Mouse (Mus musculus) MEL (cell line): ENCODE results near the gene Wdr4. TPM values are rescaled to one million over a fixed set of nuclear protein-coding genes. Genes with fewer than 3 reads are reported as not detected.

Source experiments
- DNase-seq: peaks from one replicate; pipeline ENCODE4 v3.0.0; 2011; ENCODE audit warnings: low read depth, low spot score
- H3K27ac ChIP-seq: 2 replicates; pipeline ENCODE4 v1.5.1; 2012; ENCODE audit warnings: low read depth, mild to moderate bottlenecking, control low read depth, low read length, moderate library complexity; ENCODE audit not compliant: control insufficient read depth
- H3K27me3 ChIP-seq, 2 experiments: fragments of 150-350 bp in 1 of 2; sonication (generic) in 1 of 2; 2 replicates each; pipeline ENCODE4 v1.6.1; 2012; ENCODE audit warnings: low read length in 2 of 2, mild to moderate bottlenecking in 2 of 2, improper control_type of control experiment in 1 of 2, moderate library complexity in 1 of 2; ENCODE audit not compliant: insufficient read depth in 2 of 2, control insufficient read depth in 1 of 2
- H3K36me3 ChIP-seq, 2 experiments: 2 replicates each; pipeline ENCODE4 v1.6.1; 2012 to 2014; ENCODE audit warnings: low read length in 2 of 2, improper control_type of control experiment in 1 of 2, inconsistent platforms in 1 of 2, mild to moderate bottlenecking in 1 of 2; ENCODE audit not compliant: insufficient read depth in 2 of 2, control insufficient read depth in 1 of 2
- H3K4me1 ChIP-seq, 2 experiments: fragments of 150-350 bp in 1 of 2; sonication (generic) in 1 of 2; 2 replicates each; pipeline ENCODE4 v1.6.1; 2012; ENCODE audit warnings: low read length in 2 of 2, improper control_type of control experiment in 1 of 2, mild to moderate bottlenecking in 1 of 2; ENCODE audit not compliant: insufficient read depth in 2 of 2, control insufficient read depth in 1 of 2
- H3K4me3 ChIP-seq, 2 experiments: fragments of 150-350 bp in 1 of 2; sonication (generic) in 1 of 2; 2 replicates each; pipeline ENCODE4 v1.5.1; 2012; ENCODE audit warnings: low read depth in 2 of 2, low read length in 2 of 2, mild to moderate bottlenecking in 2 of 2, moderate library complexity in 2 of 2, control low read depth in 1 of 2, improper control_type of control experiment in 1 of 2; ENCODE audit not compliant: control insufficient read depth in 1 of 2, insufficient read depth in 1 of 2
- H3K79me2 ChIP-seq: 2 replicates; pipeline ENCODE4 v1.6.1; 2012; ENCODE audit warnings: mild to moderate bottlenecking, low read length, moderate library complexity; ENCODE audit not compliant: control insufficient read depth, poor library complexity, insufficient read depth
- H3K9ac ChIP-seq: 2 replicates; pipeline ENCODE4 v1.6.1; 2012; ENCODE audit warnings: low read depth, mild to moderate bottlenecking, control low read depth, low read length, moderate library complexity; ENCODE audit not compliant: control insufficient read depth, poor library complexity, severe bottlenecking
- H3K9me3 ChIP-seq: fragments of 150-350 bp; sonication (generic); replicated peaks from 2 replicates; pipeline ENCODE4 v1.6.1; 2012; ENCODE audit warnings: mild to moderate bottlenecking, low read length, improper control_type of control experiment, moderate library complexity; ENCODE audit not compliant: insufficient read depth
- BHLHE40 ChIP-seq: IDR thresholded peaks from 2 replicates; pipeline ENCODE4 v1.6.1; 2012; ENCODE audit warnings: low read depth, mild to moderate bottlenecking, inconsistent platforms, low read length, improper control_type of control experiment, borderline replicate concordance
- CHD2 ChIP-seq: IDR thresholded peaks from 2 replicates; pipeline ENCODE4 v1.6.1; 2011; ENCODE audit warnings: low read length, improper control_type of control experiment
- CTCF ChIP-seq, 3 experiments: IDR thresholded peaks in 2 of 3; conservative IDR thresholded peaks in 1 of 3; 2 replicates each; pipeline ENCODE4 v1.5.1; 2011 to 2012; ENCODE audit warnings: low read length in 3 of 3, low read depth in 2 of 3, mild to moderate bottlenecking in 2 of 3, improper control_type of control experiment in 1 of 3, inconsistent platforms in 1 of 3, mixed read lengths in 1 of 3, moderate library complexity in 1 of 3; ENCODE audit not compliant: control insufficient read depth in 1 of 3, insufficient read depth in 1 of 3, poor library complexity in 1 of 3, severe bottlenecking in 1 of 3
- E2F4 ChIP-seq: IDR thresholded peaks from 2 replicates; pipeline ENCODE4 v1.6.1; 2011; ENCODE audit warnings: low read depth, low read length, improper control_type of control experiment, borderline replicate concordance
- GABPA ChIP-seq: IDR thresholded peaks from 2 replicates; pipeline ENCODE4 v1.6.1; 2012; ENCODE audit warnings: low read depth, mild to moderate bottlenecking, inconsistent platforms, low read length, improper control_type of control experiment, moderate library complexity
- HCFC1 ChIP-seq: IDR thresholded peaks from 2 replicates; pipeline ENCODE4 v1.6.1; 2012; ENCODE audit warnings: low read depth, mild to moderate bottlenecking, inconsistent platforms, low read length, improper control_type of control experiment, moderate library complexity
- JUND ChIP-seq: IDR thresholded peaks from 2 replicates; pipeline ENCODE4 v1.6.1; 2011; ENCODE audit warnings: low read depth, mild to moderate bottlenecking, improper control_type of control experiment, low read length
- MAFK ChIP-seq: IDR thresholded peaks from 2 replicates; pipeline ENCODE4 v1.6.1; 2011; ENCODE audit warnings: low read depth, mild to moderate bottlenecking, low read length, improper control_type of control experiment, borderline replicate concordance
- MAX ChIP-seq: IDR thresholded peaks from 2 replicates; pipeline ENCODE4 v1.6.1; 2011; ENCODE audit warnings: low read length, improper control_type of control experiment
- MAZ ChIP-seq: IDR thresholded peaks from 2 replicates; pipeline ENCODE4 v1.6.1; 2012; ENCODE audit warnings: low read depth, mild to moderate bottlenecking, inconsistent platforms, low read length, improper control_type of control experiment
- MEF2A ChIP-seq: IDR thresholded peaks from 2 replicates; pipeline ENCODE4 v1.6.1; 2014; ENCODE audit warnings: low read depth, mild to moderate bottlenecking, inconsistent platforms, low read length, improper control_type of control experiment; ENCODE audit not compliant: poor library complexity, insufficient replicate concordance, severe bottlenecking; ENCODE audit errors: extremely low read depth
- MYC ChIP-seq: IDR thresholded peaks from 2 replicates; pipeline ENCODE4 v1.6.1; 2011; ENCODE audit warnings: low read depth, mild to moderate bottlenecking, low read length, improper control_type of control experiment, moderate library complexity
- NELFE ChIP-seq: IDR thresholded peaks from 2 replicates; pipeline ENCODE4 v1.6.1; 2011; ENCODE audit warnings: low read depth, low read length, improper control_type of control experiment
- NRF1 ChIP-seq: IDR thresholded peaks from 2 replicates; pipeline ENCODE4 v1.6.1; 2014; ENCODE audit warnings: low read depth, mild to moderate bottlenecking, inconsistent platforms, low read length, improper control_type of control experiment, moderate library complexity; ENCODE audit not compliant: poor library complexity, insufficient read depth, severe bottlenecking
- POLR2AphosphoS5 ChIP-seq: IDR thresholded peaks from 2 replicates; pipeline ENCODE4 v1.6.1; 2012; ENCODE audit warnings: low read depth, borderline replicate concordance, mild to moderate bottlenecking, inconsistent platforms, low read length, moderate library complexity, mixed read lengths
- RCOR1 ChIP-seq: IDR thresholded peaks from 2 replicates; pipeline ENCODE4 v1.6.1; 2012; ENCODE audit warnings: low read depth, mild to moderate bottlenecking, inconsistent platforms, low read length, improper control_type of control experiment
- SIN3A ChIP-seq: IDR thresholded peaks from 2 replicates; pipeline ENCODE4 v1.6.1; 2012; ENCODE audit warnings: low read length, improper control_type of control experiment, inconsistent platforms
- TAL1 ChIP-seq: IDR thresholded peaks from 2 replicates; pipeline ENCODE4 v1.6.1; 2012; ENCODE audit warnings: mild to moderate bottlenecking, inconsistent platforms, low read length, moderate library complexity, mixed read lengths
- TCF12 ChIP-seq: IDR thresholded peaks from 2 replicates; pipeline ENCODE4 v1.6.1; 2014; ENCODE audit warnings: low read depth, mild to moderate bottlenecking, inconsistent platforms, low read length, improper control_type of control experiment, moderate library complexity
- USF1 ChIP-seq: IDR thresholded peaks from 2 replicates; pipeline ENCODE4 v1.6.1; 2014; ENCODE audit warnings: low read depth, mild to moderate bottlenecking, inconsistent platforms, low read length, improper control_type of control experiment, moderate library complexity
- USF2 ChIP-seq, 2 experiments: IDR thresholded peaks; 2 replicates each; pipeline ENCODE4 v1.6.1; 2011 to 2012; ENCODE audit warnings: improper control_type of control experiment in 2 of 2, low read length in 2 of 2, borderline replicate concordance in 1 of 2, inconsistent platforms in 1 of 2, low read depth in 1 of 2, mild to moderate bottlenecking in 1 of 2; ENCODE audit not compliant: insufficient read depth in 1 of 2
- ZMIZ1 ChIP-seq: IDR thresholded peaks from 2 replicates; pipeline ENCODE4 v1.6.1; 2012; ENCODE audit warnings: low read depth, mild to moderate bottlenecking, inconsistent platforms, low read length, improper control_type of control experiment, moderate library complexity
- ZNF384 ChIP-seq: IDR thresholded peaks from 2 replicates; pipeline ENCODE4 v1.6.1; 2012; ENCODE audit warnings: low read depth, mild to moderate bottlenecking, inconsistent platforms, low read length, improper control_type of control experiment
- polyA plus RNA-seq, 2 experiments: library from polyadenylated mRNA; stranded (reverse) in 1 of 2; unstranded in 1 of 2; fragments of >175 nt in 1 of 2; fragments of >200 nt in 1 of 2; gene quantifications; 2 replicates each; pipeline versions ENCODE4 v1.2.1 to v1.2.4; 2012; ENCODE audit warnings: low replicate concordance in 2 of 2, low read depth in 1 of 2; ENCODE audit not compliant: insufficient read length in 2 of 2, insufficient read depth in 1 of 2, missing spikeins in 1 of 2
- total RNA-seq: library from RNA; depleted of rRNA; stranded (reverse); fragments of 300-350 nt; gene quantifications from 2 replicates; pipeline ENCODE4 v1.2.3, GENCODE M21; 2012

Wdr4 gene
- total and polyA plus RNA-seq, 3 experiments, result 109 to 118 TPM; not detected in 1

- Histone ChIP-seq H3K27me3 (no peaks in the 10 kb centered on the region), H3K27ac (no peak overlapping the region), H3K79me2 (peaks cover 2% of the 10 kb centered on the region; the same call in 1 of the 2 replicates), H3K9ac (no peak overlapping the region), H3K4me3 (no peak overlapping the region), H3K36me3 (peaks cover 1 to 3% of the 10 kb centered on the region in 2 experiments; a peak in 2 of 4 replicates), H3K4me1 (no peaks in the 10 kb centered on the region), H3K9me3 (no peaks in the 10 kb centered on the region)
- no peak for DNase-seq
- TF ChIP-seq TCF12 (no peak), MEF2A (no peak), USF2 (IDR thresholded peaks at IDR 0.05; ENCODE audit: borderline replicate concordance in 1 of 2, insufficient read depth in 1 of 2, low read depth in 1 of 2, low read length in 2 of 2) (no peak), MAX (no peak), GABPA (no peak), MYC (no peak), MAFK (no peak), CTCF (IDR thresholded peaks at IDR 0.05 in 2 of 3, conservative IDR thresholded peaks at IDR 0.05 in 1 of 3; ENCODE audit: control insufficient read depth in 1 of 3, insufficient read depth in 1 of 3, low read depth in 2 of 3, low read length in 3 of 3, poor library complexity in 1 of 3, severe bottlenecking in 1 of 3) (no peak), ZNF384 (no peak), JUND (no peak), NRF1 (no peak), TAL1 (no peak), HCFC1 (no peak)
These were observed 2.2 kb upstream of the Wdr4 start for GRCm38 (mm10) chr17:31521948-31522347.

DNA sequence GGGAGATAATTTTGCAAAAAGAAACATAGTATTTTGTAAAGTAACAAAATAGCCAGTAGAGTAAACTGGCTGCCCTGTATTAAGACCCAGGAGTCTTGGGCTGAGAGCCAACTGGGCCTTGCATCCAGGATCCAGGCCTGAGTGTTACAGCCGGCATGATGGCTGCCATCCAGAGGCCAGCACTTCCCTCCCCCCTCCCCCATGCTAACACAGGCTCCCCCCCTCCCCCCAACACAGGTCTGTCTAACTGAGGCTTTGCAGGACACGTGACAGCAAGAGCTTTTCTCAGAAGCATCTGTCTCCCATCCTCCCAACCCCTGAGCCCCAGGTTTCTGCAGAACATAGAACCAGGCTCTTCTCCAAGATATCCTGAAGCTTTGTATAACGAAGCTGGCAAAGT, 1.1 kb upstream of the Wdr4 start:
- no peak for TF ChIP-seq SIN3A
- no peak for TF ChIP-seq E2F4
- TF ChIP-seq MAX, result no peak
- no peak for TF ChIP-seq POLR2AphosphoS5
- no peak for TF ChIP-seq NELFE
- no peak for TF ChIP-seq TCF12
- peak; percentile 28; the same call in 1 of the 2 replicates for TF ChIP-seq BHLHE40
- TF ChIP-seq USF2 (IDR thresholded peaks at IDR 0.05; ENCODE audit: borderline replicate concordance in 1 of 2, insufficient read depth in 1 of 2, low read depth in 1 of 2, low read length in 2 of 2), result 0 out of 4 replicates have a peak, but pooled peaks of 1 of the 2 experiments have one; percentile 13
- no peak for TF ChIP-seq ZMIZ1
- no peak for TF ChIP-seq RCOR1
- no peak for TF ChIP-seq MAZ
- peak; percentile 19; the same call in 1 of the 2 replicates for TF ChIP-seq CHD2
- peak; percentile 78 for TF ChIP-seq USF1
- no peak for TF ChIP-seq MAFK
- TF ChIP-seq, all 39 proteins: peak for 4
- Histone ChIP-seq H3K27me3 (no peaks in the 10 kb centered on the region), H3K9me3 (no peaks in the 10 kb centered on the region), H3K4me1 (no peaks in the 10 kb centered on the region), H3K27ac (no peak overlapping the region), H3K9ac (peak overlapping the region; percentile 82), H3K79me2 (peaks cover 2% of the 10 kb centered on the region; the same call in 1 of the 2 replicates), H3K36me3 (peaks cover 1 to 3% of the 10 kb centered on the region in 2 experiments; a peak in 2 of 4 replicates), H3K4me3 (peak overlapping the region; percentile 81 to 93)
- peak; percentile 59 for DNase-seq
